Comparison of ENCODE assay signal across 35 mouse cellular contexts in the genomic region with DNA sequence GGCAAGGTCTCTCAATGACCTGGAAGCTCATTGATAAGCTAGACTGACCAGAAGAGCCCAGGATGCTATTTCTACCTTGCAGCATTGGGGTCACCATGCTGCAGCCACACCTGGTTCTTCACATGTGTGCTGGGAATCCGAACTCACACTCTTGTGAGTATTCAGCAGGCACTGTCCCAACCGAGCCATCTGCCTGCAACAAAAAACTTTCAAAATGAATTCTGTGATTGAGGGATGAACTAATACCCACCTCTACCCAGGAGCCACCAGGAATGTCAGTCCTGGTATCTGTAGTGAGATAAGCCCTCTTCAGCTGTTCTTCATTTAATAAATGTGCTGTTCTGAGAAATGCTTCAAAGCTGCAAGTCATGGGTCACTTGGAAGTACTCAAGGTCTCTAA.
"Had no signal": no experiment of that assay in that cellular context is flagged by ENCODE, and none has a peak within 500 bp of the region (broad histone marks: within the 10 kb centered on the region; RNA-seq: fewer than 3 reads in every experiment).

No protein-coding gene starts in this region.

- H3K36me3 ChIP-seq: heart, embryonic 10.5 days; heart, embryonic 12.5 days; heart, embryonic 13.5 days; heart, embryonic 15.5 days; hindbrain, embryonic 10.5 days; hindbrain, embryonic 12.5 days; hindbrain, embryonic 13.5 days; hindbrain, embryonic 15.5 days; intestine, embryonic 15.5 days; kidney, embryonic 15.5 days had no signal

- H3K9ac ChIP-seq: heart, embryonic 12.5 days; heart, embryonic 13.5 days; heart, embryonic 15.5 days; hindbrain, embryonic 12.5 days; hindbrain, embryonic 13.5 days; hindbrain, embryonic 14.5 days; hindbrain, embryonic 15.5 days; intestine, embryonic 15.5 days; kidney, embryonic 15.5 days had no signal

- H3K4me2 ChIP-seq: heart, embryonic 11.5 days; heart, embryonic 12.5 days; heart, embryonic 13.5 days; heart, embryonic 15.5 days; hindbrain, embryonic 12.5 days; hindbrain, embryonic 13.5 days; hindbrain, embryonic 14.5 days; hindbrain, embryonic 15.5 days; intestine, embryonic 15.5 days; kidney, embryonic 15.5 days had no signal

- DNase-seq: heart, postnatal 10 days; heart, postnatal 14 days; heart, postnatal 36 days; heart, postnatal 4 days; kidney, adult 11 months; kidney, adult 18-20 months; kidney, adult 2 months; kidney, adult 8-10 months; kidney, adult 9 months; kidney, postnatal 10 days; kidney, postnatal 14 days; kidney, postnatal 25 days; kidney, postnatal 36 days; kidney, postnatal 4 days; layer of hippocampus, adult 9-11 months; layer of hippocampus, postnatal 36 days had no signal

- H3K4me3 ChIP-seq: heart, embryonic 10.5 days; heart, embryonic 12.5 days; heart, embryonic 13.5 days; heart, embryonic 15.5 days; hindbrain, embryonic 10.5 days; hindbrain, embryonic 12.5 days; hindbrain, embryonic 13.5 days; hindbrain, embryonic 15.5 days; intestine, embryonic 15.5 days; kidney, embryonic 15.5 days; layer of hippocampus, adult 2 months had no signal

- H3K4me1 ChIP-seq: heart, embryonic 10.5 days; hindbrain, embryonic 10.5 days; hindbrain, embryonic 12.5 days; hindbrain, embryonic 13.5 days; hindbrain, embryonic 15.5 days; intestine, embryonic 15.5 days had no signal

- H3K27me3 ChIP-seq: heart, embryonic 12.5 days; heart, embryonic 13.5 days; heart, embryonic 15.5 days; hindbrain, embryonic 12.5 days; hindbrain, embryonic 13.5 days; hindbrain, embryonic 15.5 days; intestine, embryonic 15.5 days; kidney, embryonic 15.5 days had no signal

- H3K9me3 ChIP-seq: heart, embryonic 10.5 days; heart, embryonic 12.5 days; heart, embryonic 13.5 days; heart, embryonic 15.5 days; hindbrain, embryonic 10.5 days; hindbrain, embryonic 12.5 days; hindbrain, embryonic 13.5 days; hindbrain, embryonic 15.5 days; intestine, embryonic 15.5 days; kidney, embryonic 15.5 days had no signal

- ATAC-seq: hindbrain, embryonic 16.5 days; hindbrain, postnatal 0 days; inflammation-experienced regulatory T-cells, adult 6 months; intestine, embryonic 15.5 days; intestine, embryonic 16.5 days; intestine, postnatal 0 days had no signal

- H3K27ac ChIP-seq: heart, embryonic 10.5 days; heart, embryonic 13.5 days; heart, embryonic 15.5 days; hindbrain, embryonic 10.5 days; hindbrain, embryonic 12.5 days; hindbrain, embryonic 13.5 days; hindbrain, embryonic 14.5 days; hindbrain, embryonic 15.5 days; hindbrain, postnatal 0 days; intestine, embryonic 15.5 days; kidney, embryonic 15.5 days; kidney, postnatal 0 days; layer of hippocampus, adult 2 months had no signal
